Mouse (Mus musculus) telencephalon, adult 2 months (tissue): ENCODE results near the gene Dennd1b.

ENCODE experiments used
- DNase-seq: peaks from one replicate; pipeline ENCODE4 v3.0.0-alpha.2; 2011; ENCODE audit warnings: low read depth, low spot score

Dennd1b gene

GRCm38 (mm10) chr1:138963161-138963867 is at the start of gene Dennd1b:
TSS of gene Dennd1b (plus strand) at chr1:138963435.
- peak; percentile 42 for DNase-seq

GRCm38 (mm10) chr1:138915596-138915995 is 47.6 kb upstream of the Dennd1b start:
- no peak for DNase-seq

- no peak for DNase-seq
These were observed 43.6 kb upstream of the Dennd1b start for GRCm38 (mm10) chr1:138919601-138920000.

- DNase-seq, result no peak
These were observed 43.2 kb upstream of the Dennd1b start for GRCm38 (mm10) chr1:138920082-138920481.

GRCm38 (mm10) chr1:138920799-138921198 is 42.4 kb upstream of the Dennd1b start:
- DNase-seq, result no peak

- DNase-seq, result no peak
These were observed 40.3 kb upstream of the Dennd1b start for GRCm38 (mm10) chr1:138922886-138923285.

- DNase-seq, result no peak
These were observed 39.0 kb upstream of the Dennd1b start for GRCm38 (mm10) chr1:138924282-138924681.

GRCm38 (mm10) chr1:138928671-138929483 is 34.4 kb upstream of the Dennd1b start:
- peak; percentile 65 for DNase-seq

- DNase-seq, result no peak
These were observed 33.2 kb upstream of the Dennd1b start for GRCm38 (mm10) chr1:138929985-138930384.

- no peak for DNase-seq
These were observed 32.4 kb upstream of the Dennd1b start for GRCm38 (mm10) chr1:138930856-138931255.

- DNase-seq, result no peak
These were observed 27.1 kb upstream of the Dennd1b start for GRCm38 (mm10) chr1:138936169-138936568.

GRCm38 (mm10) chr1:138937686-138938370 is 25.4 kb upstream of the Dennd1b start:
- DNase-seq, result no peak

GRCm38 (mm10) chr1:138939579-138940139 is 23.6 kb upstream of the Dennd1b start:
- no peak for DNase-seq

- no peak for DNase-seq
These were observed 22.8 kb upstream of the Dennd1b start for GRCm38 (mm10) chr1:138940407-138940806.

- DNase-seq, result no peak
These were observed 11.1 kb upstream of the Dennd1b start for GRCm38 (mm10) chr1:138952173-138952572.

- no peak for DNase-seq
These were observed 8.3 kb upstream of the Dennd1b start for GRCm38 (mm10) chr1:138954978-138955377.

GRCm38 (mm10) chr1:138955455-138955854 is 7.8 kb upstream of the Dennd1b start:
- no peak for DNase-seq

- no peak for DNase-seq
These were observed 6.7 kb upstream of the Dennd1b start for GRCm38 (mm10) chr1:138956511-138956910.

GRCm38 (mm10) chr1:138957111-138957510 is 6.1 kb upstream of the Dennd1b start:
- no peak for DNase-seq

- DNase-seq, result no peak
These were observed 4.4 kb upstream of the Dennd1b start for GRCm38 (mm10) chr1:138958863-138959262.

GRCm38 (mm10) chr1:138959903-138960483 is 3.2 kb upstream of the Dennd1b start:
- DNase-seq, result no peak
